In genomic region chr4:155135909-155136585, GRCm38 (mm10) we compare ENCODE assay signal across 9 mouse cellular contexts. TPM values are rescaled to one million over a fixed set of nuclear protein-coding genes. Genes with fewer than 3 reads are reported as not detected.
DNase-seq lines count a peak whose midpoint lies in the region; ATAC-seq and TF ChIP-seq lines count a peak whose summit lies in the region.
"Had no signal": no experiment of that assay in that cellular context is flagged by ENCODE, and none has a peak within 500 bp of the region (broad histone marks: within the 10 kb centered on the region; RNA-seq: fewer than 3 reads in every experiment).

No protein-coding gene starts in this region.

- H3K9ac ChIP-seq in heart, embryonic 12.5 days, result no peak overlapping the region
- no peak overlapping the region for H3K9ac ChIP-seq in heart, postnatal 0 days (replicated peaks; ENCODE audit: low read depth, low read length)

- no peaks in the 10 kb centered on the region for H3K27me3 ChIP-seq in heart, embryonic 12.5 days (replicated peaks)
- H3K27me3 ChIP-seq in heart, postnatal 0 days (ENCODE audit: control insufficient read depth, insufficient read depth, low read length), result no peaks in the 10 kb centered on the region

- no peak for TF ChIP-seq CTCF in heart, postnatal 0 days (IDR thresholded peaks at IDR 0.05; ENCODE audit: low read depth)

- no peak for TF ChIP-seq EP300 in heart, postnatal 0 days (IDR thresholded peaks at IDR 0.05; ENCODE audit: low read depth)

- H3K4me2 ChIP-seq in heart, embryonic 12.5 days, result no peak overlapping the region
- no peak overlapping the region for H3K4me2 ChIP-seq in heart, postnatal 0 days (ENCODE audit: low read depth, low read length)

- H3K27ac ChIP-seq in heart, embryonic 12.5 days (ENCODE audit: poor library complexity, severe bottlenecking), result peak overlapping the region; percentile 45; the same call in 1 of the 2 replicates
- H3K27ac ChIP-seq in heart, postnatal 0 days (ENCODE audit: low read depth), result peak overlapping the region; percentile 46

- no peak for ATAC-seq in heart, embryonic 12.5 days (ENCODE audit: insufficient number of reproducible peaks, low FRiP score)
- ATAC-seq in heart, postnatal 0 days (ENCODE audit: insufficient read depth, low read depth), result peak; percentile 57
- no peak for ATAC-seq in erythroid progenitor cell, adult 5-6 weeks (replicated peaks; ENCODE audit: low FRiP score, poor library complexity, severe bottlenecking)

- H3K4me3 ChIP-seq in heart, embryonic 12.5 days, result no peak overlapping the region
- H3K4me3 ChIP-seq in heart, postnatal 0 days (ENCODE audit: low read depth, low read length), result no peak overlapping the region

- H3K36me3 ChIP-seq in heart, embryonic 12.5 days, result no peaks in the 10 kb centered on the region
- H3K36me3 ChIP-seq in heart, postnatal 0 days (replicated peaks; ENCODE audit: control insufficient read depth, insufficient read depth, low read length), result no peaks in the 10 kb centered on the region

- WGBS in heart, embryonic 12.5 days, result 63% methylated on average over 5 of the region's 5 CpGs
- 54% methylated on average over 5 of the region's 5 CpGs for WGBS in heart, postnatal 0 days

- H3K4me1 ChIP-seq in heart, embryonic 12.5 days (replicated peaks), result peaks cover 74% of the 10 kb centered on the region
- peaks cover 38% of the 10 kb centered on the region for H3K4me1 ChIP-seq in heart, postnatal 0 days (ENCODE audit: control insufficient read depth, insufficient read depth)

- DNase-seq in heart, postnatal 36 days, result no peak
- DNase-seq in NIH3T3 (ENCODE audit: low read depth), result peak; percentile 56
- DNase-seq in heart, postnatal 0 days (ENCODE audit: low spot score), result peak; percentile 53
- DNase-seq in kidney, postnatal 4 days, result peak; percentile 64 to 81
- DNase-seq in yolk sac, embryonic 10.5 days (ENCODE audit: low spot score), result no peak
- DNase-seq in gastrocnemius, postnatal 10 days, result no peak
- DNase-seq: lung, postnatal 36 days had no signal

- no peaks in the 10 kb centered on the region for H3K9me3 ChIP-seq in heart, embryonic 12.5 days (replicated peaks)
- H3K9me3 ChIP-seq in heart, postnatal 0 days (replicated peaks; ENCODE audit: control insufficient read depth, low read length), result no peaks in the 10 kb centered on the region

- intact Hi-C loops in heart, postnatal 36 days (cut with DNase I), result no loop called here

RNA-seq across cellular contexts. Expression of gene Morn1, which starts 49.7 kb away (rescaled TPM):
- polyA plus RNA-seq in heart, embryonic 12.5 days (2016; fragmentation: Nextera tagmentation; extraction: Ambion mirVana), result 3.1 and 3.9 TPM in 2 replicates
- total RNA-seq in heart, postnatal 36 days (2021), result 1 to 10 TPM in 1 of 2 experiments, under 1 TPM in 1; 0.89 to 1.7 TPM
- total RNA-seq in heart, postnatal 0 days (2014; rRNA removed; ENCODE audit: low replicate concordance), result 5.7 TPM in 1 of 2 replicates, not detected in the other
- polyA plus RNA-seq in heart, postnatal 0 days (2015; fragmentation: Nextera tagmentation; extraction: Ambion mirVana), result 1.8 and 2.4 TPM in 2 replicates
- 2.5 TPM in 1 of 2 replicates, not detected in the other for total RNA-seq in erythroid progenitor cell, adult 5-6 weeks (2015; ENCODE audit: low replicate concordance)
- total RNA-seq in erythroid progenitor cell, adult 5-6 weeks (2017; ENCODE audit: low replicate concordance), result 0.08 TPM in 1 of 2 replicates, not detected in the other
- 1 to 10 TPM; 2.6 to 4.3 TPM for total RNA-seq in gastrocnemius, postnatal 10 days (2021)

RNA-seq across cellular contexts. Expression of gene Rer1, which starts 49.9 kb away (rescaled TPM):
- polyA plus RNA-seq in heart, embryonic 12.5 days (2016; fragmentation: Nextera tagmentation; extraction: Ambion mirVana), result 136 and 144 TPM in 2 replicates
- 10 to 100 TPM; 67.0 to 72.9 TPM for total RNA-seq in heart, postnatal 36 days (2021)
- total RNA-seq in heart, postnatal 0 days (2014; rRNA removed; ENCODE audit: low replicate concordance), result 96.1 and 126 TPM in 2 replicates
- 116 and 123 TPM in 2 replicates for polyA plus RNA-seq in heart, postnatal 0 days (2015; fragmentation: Nextera tagmentation; extraction: Ambion mirVana)
- total RNA-seq in erythroid progenitor cell, adult 5-6 weeks (2015; ENCODE audit: low replicate concordance), result 43.6 and 74.2 TPM in 2 replicates
- total RNA-seq in erythroid progenitor cell, adult 5-6 weeks (2017; ENCODE audit: low replicate concordance), result 48.6 and 57.6 TPM in 2 replicates
- 10 to 100 TPM; 49.0 to 58.1 TPM for total RNA-seq in gastrocnemius, postnatal 10 days (2021)

Comparison
In these comparisons a context has a peak if more than half of its experiments do, and no peak if none do; other contexts are left out.
1. DNase-seq: peak in NIH3T3 (single experiment), heart, postnatal 0 days (single experiment) and kidney, postnatal 4 days (2 of 2); none in heart, postnatal 36 days (0 of 2), yolk sac, embryonic 10.5 days (single experiment) and gastrocnemius, postnatal 10 days (single experiment).